Mouse (Mus musculus) testis, postnatal 10 days (tissue): ENCODE results near the gene Dync2li1.

Source experiments
- DNase-seq: peaks from one replicate; pipeline ENCODE4 v3.0.0; 2021; ENCODE audit warnings: low spot score

Dync2li1 gene

GRCm38 (mm10) chr17:84611500-84611899 lies 14.8 kb upstream of the Dync2li1 start:
- DNase-seq: peak; percentile 49

GRCm38 (mm10) chr17:84611971-84612370 lies 14.3 kb upstream of the Dync2li1 start:
- peak; percentile 39 for DNase-seq

- peak; percentile 52 for DNase-seq
Measured at GRCm38 (mm10) chr17:84615811-84616210, 10.5 kb upstream of the Dync2li1 start.

GRCm38 (mm10) chr17:84616526-84617074 lies 9.7 kb upstream of the Dync2li1 start:
- DNase-seq: no peak

- DNase-seq: peak; percentile 26
Measured at GRCm38 (mm10) chr17:84617953-84618352, 8.3 kb upstream of the Dync2li1 start.

GRCm38 (mm10) chr17:84619112-84619511 lies 7.2 kb upstream of the Dync2li1 start:
- DNase-seq: peak; percentile 13

GRCm38 (mm10) chr17:84620076-84620475 lies 6.2 kb upstream of the Dync2li1 start:
- DNase-seq: no peak

GRCm38 (mm10) chr17:84620610-84621009 lies 5.7 kb upstream of the Dync2li1 start:
- no peak for DNase-seq

GRCm38 (mm10) chr17:84621209-84621608 lies 5.1 kb upstream of the Dync2li1 start:
- DNase-seq: no peak

GRCm38 (mm10) chr17:84622028-84622427 lies 4.3 kb upstream of the Dync2li1 start:
- DNase-seq: no peak

GRCm38 (mm10) chr17:84622873-84623272 lies 3.4 kb upstream of the Dync2li1 start:
- no peak for DNase-seq

GRCm38 (mm10) chr17:84626857-84627305 lies 585 bp downstream of the Dync2li1 start:
- no peak for DNase-seq

GRCm38 (mm10) chr17:84627721-84628120 lies 1.4 kb downstream of the Dync2li1 start:
- no peak for DNase-seq

GRCm38 (mm10) chr17:84628611-84629010 lies 2.3 kb downstream of the Dync2li1 start:
- no peak for DNase-seq

- DNase-seq: no peak
Measured at GRCm38 (mm10) chr17:84631836-84632235, 5.5 kb downstream of the Dync2li1 start.

- DNase-seq: no peak
Measured at GRCm38 (mm10) chr17:84633443-84633842, 7.1 kb downstream of the Dync2li1 start.

- DNase-seq: no peak
Measured at GRCm38 (mm10) chr17:84636328-84636727, 10.0 kb downstream of the Dync2li1 start.

- DNase-seq: no peak
Measured at GRCm38 (mm10) chr17:84637971-84638370, 11.7 kb downstream of the Dync2li1 start.

GRCm38 (mm10) chr17:84639796-84640378 lies 13.6 kb downstream of the Dync2li1 start:
- no peak for DNase-seq

- DNase-seq: peak; percentile 80
Measured at GRCm38 (mm10) chr17:84641893-84642292, 15.6 kb downstream of the Dync2li1 start.

GRCm38 (mm10) chr17:84642324-84642723 lies 16.0 kb downstream of the Dync2li1 start:
- no peak for DNase-seq

- DNase-seq: no peak
Measured at GRCm38 (mm10) chr17:84644292-84645050, 18.2 kb downstream of the Dync2li1 start.

GRCm38 (mm10) chr17:84645119-84645518 lies 18.8 kb downstream of the Dync2li1 start:
- no peak for DNase-seq
